Mouse (Mus musculus) limb, embryonic 14.5 days (tissue): ENCODE data around the gene Ss18l1. TPM values are rescaled to one million over a fixed set of nuclear protein-coding genes. Genes with fewer than 3 reads are reported as not detected.

Source experiments
- ATAC-seq: fragments of 200-750 bp; cut with Nextera tagmentation; 2 replicates; pipeline ENCODE4 v1.8.0; 2017; ENCODE audit warnings: low read depth, moderate number of reproducible peaks, moderate TSS enrichment; ENCODE audit not compliant: low FRiP score
- DNase-seq: peaks from one replicate; pipeline ENCODE4 v3.0.0-alpha.2; 2015; ENCODE audit warnings: low spot score
- H3K27ac ChIP-seq: fragments of 300-500 bp; sonication (generic); replicated peaks from 2 replicates; pipeline ENCODE4 v1.5.1; 2014; ENCODE audit warnings: low read depth, mild to moderate bottlenecking, low read length, moderate library complexity, mixed read lengths
- H3K27me3 ChIP-seq: fragments of 300-500 bp; sonication (generic); 2 replicates; pipeline ENCODE4 v1.6.1; 2014; ENCODE audit warnings: low read length, mixed read lengths; ENCODE audit not compliant: control insufficient read depth, insufficient read depth
- H3K36me3 ChIP-seq: fragments of 300-500 bp; sonication (generic); 2 replicates; pipeline ENCODE4 v1.6.1; 2014; ENCODE audit warnings: mild to moderate bottlenecking, low read length, moderate library complexity, mixed read lengths; ENCODE audit not compliant: control insufficient read depth, insufficient read depth
- H3K4me1 ChIP-seq: fragments of 300-500 bp; sonication (generic); 2 replicates; pipeline ENCODE4 v1.6.1; 2014; ENCODE audit warnings: antibody characterized with exemption, low read length, mixed read lengths; ENCODE audit not compliant: control insufficient read depth, insufficient read depth
- H3K4me2 ChIP-seq: fragments of 300-500 bp; sonication (generic); replicated peaks from 2 replicates; pipeline ENCODE4 v1.6.1; 2014; ENCODE audit warnings: low read depth, mild to moderate bottlenecking, low read length, moderate library complexity; ENCODE audit not compliant: severe bottlenecking
- H3K4me3 ChIP-seq: fragments of 300-500 bp; sonication (generic); replicated peaks from 2 replicates; pipeline ENCODE4 v1.5.1; 2014; ENCODE audit warnings: low read length
- H3K9ac ChIP-seq: fragments of 300-500 bp; sonication (generic); 2 replicates; pipeline ENCODE4 v1.6.1; 2014; ENCODE audit warnings: mild to moderate bottlenecking, low read depth, low read length, moderate library complexity; ENCODE audit not compliant: severe bottlenecking
- H3K9me3 ChIP-seq: fragments of 300-500 bp; sonication (generic); 2 replicates; pipeline ENCODE4 v1.6.1; 2016; ENCODE audit warnings: low read length; ENCODE audit not compliant: control insufficient read depth
- POLR2A ChIP-seq: fragments of 200-500 bp; IDR thresholded peaks from 2 replicates; pipeline ENCODE4 v1.8.0; 2012; ENCODE audit warnings: inconsistent platforms, mild to moderate bottlenecking, moderate library complexity, borderline replicate concordance; ENCODE audit not compliant: insufficient read depth, insufficient read length; ENCODE audit errors: extremely low read depth
- WGBS: fragments of 180-500 bp; shearing (Covaris S2); extraction: QIAGEN DNeasy Blood & Tissue Kit; methylation state at CpG from one replicate; pipeline ENCODE4 v1.1.7; 2014; 5-methylcytosine and 5-hydroxymethylcytosine counted together
- polyA plus RNA-seq, 2 experiments: library from polyadenylated mRNA; depleted of rRNA in 1 of 2; stranded (reverse) in 1 of 2; unstranded in 1 of 2; fragments of >200 nt; fragmentation: Nextera tagmentation in 1 of 2; extraction: Ambion mirVana in 1 of 2; gene quantifications; 2 replicates each; pipeline versions ENCODE4 v1.2.1 to v1.2.3; 2012 to 2014

Ss18l1 gene
- polyA plus RNA-seq, 2 experiments, result 3.5 to 9.1 TPM

- 93% methylated on average over 9 of the region's 9 CpGs for WGBS
- Histone ChIP-seq H3K9me3 (no peaks in the 10 kb centered on the region), H3K27ac (no peak overlapping the region), H3K4me3 (no peak overlapping the region), H3K4me1 (no peaks in the 10 kb centered on the region), H3K27me3 (no peaks in the 10 kb centered on the region), H3K9ac (no peak overlapping the region), H3K36me3 (peaks cover 50% of the 10 kb centered on the region), H3K4me2 (no peak overlapping the region)
- no peak for TF ChIP-seq POLR2A
- ATAC-seq (no peak), DNase-seq (no peak)
Measured at GRCm38 (mm10) chr2:180053001-180053400, 10.7 kb downstream of the Ss18l1 start.

GRCm38 (mm10) chr2:180063338-180064131 is 21.2 kb downstream of the Ss18l1 start:
- peaks cover 64% of the 10 kb centered on the region for H3K36me3 ChIP-seq
- ATAC-seq (no peak), DNase-seq (no peak)
- H3K4me1 ChIP-seq, result no peaks in the 10 kb centered on the region
- 95% methylated on average over 11 of the region's 11 CpGs for WGBS
- no peak for TF ChIP-seq POLR2A
- no peak overlapping the region for H3K27ac ChIP-seq
- H3K27me3 ChIP-seq, result no peaks in the 10 kb centered on the region
- H3K4me3 ChIP-seq, result no peak overlapping the region
- no peak overlapping the region for H3K9ac ChIP-seq
- H3K4me2 ChIP-seq, result no peak overlapping the region
- no peaks in the 10 kb centered on the region for H3K9me3 ChIP-seq

GRCm38 (mm10) chr2:180069770-180070480 is 27.6 kb downstream of the Ss18l1 start:
- 33% methylated on average over 20 of the region's 20 CpGs for WGBS
- H3K27me3 ChIP-seq, result no peaks in the 10 kb centered on the region
- H3K4me1 ChIP-seq, result peaks cover 9% of the 10 kb centered on the region
- H3K27ac ChIP-seq, result peak overlapping the region; percentile 46; the same call in 1 of the 2 replicates
- peaks cover 14% of the 10 kb centered on the region for H3K36me3 ChIP-seq
- H3K4me2 ChIP-seq, result peak overlapping the region; percentile 86
- H3K4me3 ChIP-seq, result peak overlapping the region; percentile 78
- no peak for TF ChIP-seq POLR2A
- ATAC-seq, result peak; percentile 69
- no peaks in the 10 kb centered on the region for H3K9me3 ChIP-seq
- H3K9ac ChIP-seq, result peak overlapping the region; percentile 74
- DNase-seq, result no peak

- ATAC-seq, result peak; percentile 97
- TF ChIP-seq POLR2A, result peak; percentile 87; the same call in 1 of the 2 replicates
- H3K4me3 ChIP-seq, result peak within 1 kb of the TSS; percentile 78
Measured at GRCm38 (mm10) chr2:180070481-180071453, 28.5 kb downstream of the Ss18l1 start, which contains the start of gene Mtg2. Mtg2 (plus strand) TSS chr2:180070588.

More at GRCm38 (mm10) chr2:180070481-180071453, 28.5 kb downstream of the Ss18l1 start, which contains the start of gene Mtg2:
- peaks cover 9% of the 10 kb centered on the region for H3K4me1 ChIP-seq
- DNase-seq, result peak; percentile 89
- H3K27me3 ChIP-seq, result no peaks in the 10 kb centered on the region
- peak within 1 kb of the TSS; percentile 55; the same call in 1 of the 2 replicates for H3K27ac ChIP-seq
- WGBS, result 5% methylated on average over 56 of the region's 58 CpGs
- H3K36me3 ChIP-seq, result peaks cover 14% of the 10 kb centered on the region
- H3K9me3 ChIP-seq, result no peaks in the 10 kb centered on the region
- H3K4me2 ChIP-seq, result peak within 1 kb of the TSS; percentile 86
- peak within 1 kb of the TSS; percentile 74 for H3K9ac ChIP-seq
